In genomic region chr5:151233400-151234031, GRCm38 (mm10) we compare ENCODE assay signal across 8 mouse cellular contexts. TPM values are rescaled to one million over a fixed set of nuclear protein-coding genes. Genes with fewer than 3 reads are reported as not detected.
DNase-seq lines count a peak whose midpoint lies in the region; ATAC-seq and TF ChIP-seq lines count a peak whose summit lies in the region.

Gene Stard13 (minus strand): TSS chr5:151233836.

- H3K4me3 ChIP-seq in erythroblast, embryonic 14.5 days (replicated peaks), result peak within 1 kb of the TSS; percentile 44
- H3K4me3 ChIP-seq in limb, embryonic 14.5 days (replicated peaks; ENCODE audit: low read length), result peak within 1 kb of the TSS; percentile 56
- H3K4me3 ChIP-seq in midbrain, embryonic 15.5 days, result peak within 1 kb of the TSS; percentile 48

- under 1% methylated on average over 48 of the region's 49 CpGs for WGBS in limb, embryonic 14.5 days
- under 1% methylated on average over 49 of the region's 49 CpGs for WGBS in midbrain, embryonic 15.5 days

- no peaks in the 10 kb centered on the region for H3K36me3 ChIP-seq in erythroblast, embryonic 14.5 days (ENCODE audit: control insufficient read depth)
- no peaks in the 10 kb centered on the region for H3K36me3 ChIP-seq in limb, embryonic 14.5 days (ENCODE audit: control insufficient read depth, insufficient read depth, low read length)
- no peaks in the 10 kb centered on the region for H3K36me3 ChIP-seq in midbrain, embryonic 15.5 days (replicated peaks)

- DNase-seq in embryo, embryonic 11 days, result peak; percentile 66
- peak; percentile 50 to 62 for DNase-seq in heart, adult 18-20 months
- DNase-seq in kidney, adult 11 months, result peak; percentile 79
- DNase-seq in limb, embryonic 14.5 days (ENCODE audit: low spot score), result peak; percentile 35
- DNase-seq in testis, postnatal 10 days (ENCODE audit: low spot score), result peak; percentile 57

- peaks cover 21% of the 10 kb centered on the region for H3K27me3 ChIP-seq in erythroblast, embryonic 14.5 days (ENCODE audit: control insufficient read depth)
- H3K27me3 ChIP-seq in limb, embryonic 14.5 days (ENCODE audit: control insufficient read depth, insufficient read depth, low read length), result peaks cover 10% of the 10 kb centered on the region; the same call in 1 of the 2 replicates
- H3K27me3 ChIP-seq in midbrain, embryonic 15.5 days (replicated peaks), result 0 out of 2 replicates have a peak, but pooled peaks cover 4% of the 10 kb centered on the region

- TF ChIP-seq POLR2A in limb, embryonic 14.5 days (IDR thresholded peaks at IDR 0.05; ENCODE audit: borderline replicate concordance, extremely low read depth, insufficient read depth, insufficient read length), result no peak

- ATAC-seq in erythroblast, adult 5-6 weeks (replicated peaks; ENCODE audit: low FRiP score, poor library complexity, severe bottlenecking), result no peak
- peak; percentile 66 for ATAC-seq in limb, embryonic 14.5 days (ENCODE audit: low FRiP score, low read depth)
- peak; percentile 81 for ATAC-seq in midbrain, embryonic 15.5 days (replicated peaks)

- no peak within 1 kb of the TSS for H3K27ac ChIP-seq in limb, embryonic 14.5 days (replicated peaks; ENCODE audit: low read depth, low read length)
- no peak within 1 kb of the TSS for H3K27ac ChIP-seq in midbrain, embryonic 15.5 days

- peak within 1 kb of the TSS; percentile 97 for H3K4me2 ChIP-seq in limb, embryonic 14.5 days (replicated peaks; ENCODE audit: low read depth, low read length, severe bottlenecking)
- H3K4me2 ChIP-seq in midbrain, embryonic 15.5 days, result peak within 1 kb of the TSS; percentile 89

- peak within 1 kb of the TSS; percentile 75 for H3K9ac ChIP-seq in limb, embryonic 14.5 days (ENCODE audit: low read depth, low read length, severe bottlenecking)
- peak within 1 kb of the TSS; percentile 45 for H3K9ac ChIP-seq in midbrain, embryonic 15.5 days

- H3K4me1 ChIP-seq in erythroblast, embryonic 14.5 days (ENCODE audit: control insufficient read depth), result no peaks in the 10 kb centered on the region
- H3K4me1 ChIP-seq in limb, embryonic 14.5 days (ENCODE audit: control insufficient read depth, insufficient read depth, low read length), result peaks cover 10% of the 10 kb centered on the region; the same call in 1 of the 2 replicates
- H3K4me1 ChIP-seq in midbrain, embryonic 15.5 days, result peaks cover 13% of the 10 kb centered on the region

- no peaks in the 10 kb centered on the region for H3K9me3 ChIP-seq in erythroblast, embryonic 14.5 days (ENCODE audit: control insufficient read depth, low read length)
- H3K9me3 ChIP-seq in limb, embryonic 14.5 days (ENCODE audit: control insufficient read depth, low read length), result no peaks in the 10 kb centered on the region
- no peaks in the 10 kb centered on the region for H3K9me3 ChIP-seq in midbrain, embryonic 15.5 days

RNA-seq across cellular contexts. Expression of gene Stard13, which starts in this region (rescaled TPM):
- polyA plus RNA-seq in erythroblast, embryonic 14.5 days (2012), result 0.07 TPM in 1 of 2 replicates, not detected in the other
- total RNA-seq in erythroblast, adult 5-6 weeks (2015; ENCODE audit: low replicate concordance), result not detected in 2 replicates
- total RNA-seq in erythroblast, adult 5-6 weeks (2017; ENCODE audit: low replicate concordance), result not detected in 2 replicates
- total RNA-seq in heart, adult 18-20 months (2021), result 10 to 100 TPM; 27.0 to 32.0 TPM
- polyA plus RNA-seq in limb, embryonic 14.5 days (2012; rRNA removed), result 15.4 and 17.5 TPM in 2 replicates
- polyA plus RNA-seq in limb, embryonic 14.5 days (2014; fragmentation: Nextera tagmentation; extraction: Ambion mirVana), result 9.0 and 10.6 TPM in 2 replicates
- polyA plus RNA-seq in midbrain, embryonic 15.5 days (2015; fragmentation: Nextera tagmentation; extraction: Ambion mirVana), result 3.5 and 4.0 TPM in 2 replicates

Comparison
In these comparisons a context has a peak if more than half of its experiments do, and no peak if none do; other contexts are left out.
1. RNA of gene Stard13 (total RNA-seq): 27.0 to 32.0 TPM in heart, adult 18-20 months; not detected in erythroblast, adult 5-6 weeks; every median in the first group is over 10 times any median in the second.
2. Peak in every context shown above with its lines, with median percentiles within 50 percentile points of each other: H3K4me3 ChIP-seq and DNase-seq.